Mouse (Mus musculus): ENCODE measurements around the gene Vrtn.
A peak's percentile ranks its signal among the peaks of the same experiment; 100 is the strongest.

DNA sequence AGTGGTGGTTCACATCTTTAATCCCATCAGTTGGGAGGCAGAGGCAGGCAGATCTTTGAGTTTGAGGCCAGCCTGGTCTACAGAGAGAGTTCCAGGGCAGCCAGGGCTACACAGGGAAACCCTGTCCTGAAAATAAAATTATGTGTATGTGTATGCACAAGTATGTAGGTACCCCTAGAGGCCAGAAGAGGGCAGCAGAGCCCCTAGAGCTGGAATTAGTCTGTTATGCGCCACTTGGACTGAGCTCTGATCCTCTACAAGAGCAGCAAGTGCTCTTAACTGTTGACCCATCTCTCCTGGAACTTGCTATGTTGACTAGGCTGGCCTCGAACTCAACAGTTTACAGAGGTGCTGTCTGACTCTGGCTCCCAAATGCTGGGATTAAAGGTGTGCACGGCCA lies 29.7 kb downstream of the Vrtn start:
- TF ChIP-seq CTCF (IDR thresholded peaks at IDR 0.05; ENCODE audit: low read depth) = peak; percentile 57
- no peak for TF ChIP-seq EP300 (IDR thresholded peaks at IDR 0.05; ENCODE audit: low read depth)
